In genomic region chr5:23388091-23388490, GRCm38 (mm10) we compare ENCODE assay signal across 21 mouse cellular contexts. TPM values are rescaled to one million over a fixed set of nuclear protein-coding genes. Genes with fewer than 3 reads are reported as not detected.
DNase-seq lines count a peak whose midpoint lies in the region; ATAC-seq and TF ChIP-seq lines count a peak whose summit lies in the region.
"Had no signal": no experiment of that assay in that cellular context is flagged by ENCODE, and none has a peak within 500 bp of the region (broad histone marks: within the 10 kb centered on the region; RNA-seq: fewer than 3 reads in every experiment).

No protein-coding gene starts in this region.

- no peak for TF ChIP-seq CTCF in kidney, postnatal 0 days (IDR thresholded peaks at IDR 0.05; ENCODE audit: low read depth)

- no peak for ATAC-seq in embryonic facial prominence, embryonic 13.5 days (ENCODE audit: insufficient number of reproducible peaks, insufficient read depth, low FRiP score, low TSS enrichment, low read depth)
- ATAC-seq in kidney, postnatal 0 days (replicated peaks; ENCODE audit: low FRiP score, low read depth): no peak
- ATAC-seq: forebrain, embryonic 16.5 days; hindbrain, embryonic 16.5 days; intestine, postnatal 0 days had no signal

- no peak overlapping the region for H3K4me3 ChIP-seq in embryonic facial prominence, embryonic 13.5 days
- no peak overlapping the region for H3K4me3 ChIP-seq in embryonic facial prominence, embryonic 10.5 days
- H3K4me3 ChIP-seq in kidney, postnatal 0 days (replicated peaks; ENCODE audit: low read depth, low read length): no peak overlapping the region
- no peak overlapping the region for H3K4me3 ChIP-seq in myocyte
- H3K4me3 ChIP-seq: embryonic facial prominence, embryonic 15.5 days; forebrain, embryonic 12.5 days; heart, embryonic 13.5 days had no signal

- no peaks in the 10 kb centered on the region for H3K79me2 ChIP-seq in myocyte (ENCODE audit: control insufficient read depth, insufficient read depth)

- WGBS in embryonic facial prominence, embryonic 13.5 days: 33% methylated on average over 3 of the region's 3 CpGs
- 44% methylated on average over 3 of the region's 3 CpGs for WGBS in embryonic facial prominence, embryonic 10.5 days
- 38% methylated on average over 3 of the region's 3 CpGs for WGBS in kidney, postnatal 0 days

- no peaks in the 10 kb centered on the region for H3K27me3 ChIP-seq in embryonic facial prominence, embryonic 13.5 days
- no peaks in the 10 kb centered on the region for H3K27me3 ChIP-seq in embryonic facial prominence, embryonic 10.5 days (replicated peaks; ENCODE audit: low read depth, poor library complexity, severe bottlenecking)
- H3K27me3 ChIP-seq in kidney, postnatal 0 days (ENCODE audit: insufficient read depth, low read length): no peaks in the 10 kb centered on the region
- H3K27me3 ChIP-seq in myocyte (ENCODE audit: control insufficient read depth, insufficient read depth, insufficient read length): no peaks in the 10 kb centered on the region
- H3K27me3 ChIP-seq: embryonic facial prominence, embryonic 15.5 days; forebrain, embryonic 12.5 days; heart, embryonic 13.5 days had no signal

- H3K9me3 ChIP-seq in embryonic facial prominence, embryonic 13.5 days: no peaks in the 10 kb centered on the region
- no peaks in the 10 kb centered on the region for H3K9me3 ChIP-seq in embryonic facial prominence, embryonic 10.5 days
- no peaks in the 10 kb centered on the region for H3K9me3 ChIP-seq in kidney, postnatal 0 days (replicated peaks; ENCODE audit: low read length)
- H3K9me3 ChIP-seq: embryonic facial prominence, embryonic 15.5 days; forebrain, embryonic 12.5 days; heart, embryonic 13.5 days had no signal

- H3K4me1 ChIP-seq in embryonic facial prominence, embryonic 13.5 days: peaks cover 23% of the 10 kb centered on the region
- peaks cover 24% of the 10 kb centered on the region for H3K4me1 ChIP-seq in embryonic facial prominence, embryonic 10.5 days
- no peaks in the 10 kb centered on the region for H3K4me1 ChIP-seq in kidney, postnatal 0 days (replicated peaks; ENCODE audit: insufficient read depth, low read length)

- H3K9ac ChIP-seq in embryonic facial prominence, embryonic 13.5 days: no peak overlapping the region
- H3K9ac ChIP-seq in kidney, postnatal 0 days (ENCODE audit: low read depth, low read length): no peak overlapping the region
- H3K9ac ChIP-seq: embryonic facial prominence, embryonic 15.5 days; forebrain, embryonic 12.5 days; heart, embryonic 13.5 days had no signal

- no peak overlapping the region for H3ac ChIP-seq in myocyte (ENCODE audit: control insufficient read depth, insufficient read length)

- no peaks in the 10 kb centered on the region for H3K36me3 ChIP-seq in embryonic facial prominence, embryonic 13.5 days
- H3K36me3 ChIP-seq in embryonic facial prominence, embryonic 10.5 days (replicated peaks): no peaks in the 10 kb centered on the region
- H3K36me3 ChIP-seq in kidney, postnatal 0 days (ENCODE audit: insufficient read depth, low read length): no peaks in the 10 kb centered on the region
- no peaks in the 10 kb centered on the region for H3K36me3 ChIP-seq in myocyte (ENCODE audit: control insufficient read depth, insufficient read depth)
- H3K36me3 ChIP-seq: embryonic facial prominence, embryonic 15.5 days; forebrain, embryonic 12.5 days; heart, embryonic 13.5 days had no signal

- H3K27ac ChIP-seq in embryonic facial prominence, embryonic 13.5 days: peak overlapping the region; percentile 11; the same call in 1 of the 2 replicates
- no peak overlapping the region for H3K27ac ChIP-seq in embryonic facial prominence, embryonic 10.5 days (replicated peaks)
- H3K27ac ChIP-seq in kidney, postnatal 0 days: no peak overlapping the region; the same call in 1 of the 2 replicates
- H3K27ac ChIP-seq: forebrain, embryonic 12.5 days; heart, embryonic 13.5 days had no signal

- no peak for TF ChIP-seq POLR2A in myocyte (IDR thresholded peaks at IDR 0.05; ENCODE audit: insufficient read length, low read depth)

- H3K4me2 ChIP-seq in embryonic facial prominence, embryonic 13.5 days: no peak overlapping the region
- H3K4me2 ChIP-seq in kidney, postnatal 0 days (ENCODE audit: low read length): no peak overlapping the region
- H3K4me2 ChIP-seq in myocyte (ENCODE audit: low read depth): peak overlapping the region; percentile 67
- H3K4me2 ChIP-seq: embryonic facial prominence, embryonic 15.5 days; forebrain, embryonic 12.5 days had no signal

- no peak for DNase-seq in embryonic facial prominence, embryonic 10.5 days (ENCODE audit: low spot score)
- peak; percentile 53 for DNase-seq in kidney, postnatal 0 days (ENCODE audit: low spot score)
- DNase-seq in kidney, postnatal 10 days: no peak
- DNase-seq in Muller cell, postnatal 12 days (ENCODE audit: inconsistent ontology term): peak; percentile 86
- no peak for DNase-seq in embryo, embryonic 9.5 days (ENCODE audit: extremely low spot score)
- DNase-seq in urinary bladder, adult 18-20 months (ENCODE audit: low spot score in 2 of 2): no peak
- DNase-seq: adrenal gland, adult 2 months; adrenal gland, postnatal 25 days; cerebellum, adult 11 months; cerebellum, adult 8-10 months; cerebellum, postnatal 14 days; gastrocnemius, postnatal 36 days; heart, postnatal 36 days had no signal

TF ChIP-seq in myocyte, 11 proteins besides CTCF, POLR2A, EP300 and RAD21:
- no peak for TF ChIP-seq MYOG (IDR thresholded peaks at IDR 0.05; ENCODE audit: control insufficient read depth in 1 of 3, insufficient read depth in 1 of 3, insufficient read length in 2 of 3, low read depth in 2 of 3)
- no peak for TF ChIP-seq E2F4 (IDR thresholded peaks at IDR 0.05; ENCODE audit: insufficient read depth)
- no peak for TF ChIP-seq REST (IDR thresholded peaks at IDR 0.05; ENCODE audit: insufficient read depth, insufficient read length)
- TF ChIP-seq CEBPB (IDR thresholded peaks at IDR 0.05; ENCODE audit: insufficient read depth, poor library complexity, severe bottlenecking): no peak
- TF ChIP-seq TCF3 (IDR thresholded peaks at IDR 0.05; ENCODE audit: insufficient read length, low read depth): no peak
- no peak for TF ChIP-seq MYOD1 (IDR thresholded peaks at IDR 0.05; ENCODE audit: control insufficient read depth in 1 of 3, insufficient read length in 2 of 3, low read depth in 2 of 3)
- TF ChIP-seq POLR2AphosphoS2 (IDR thresholded peaks at IDR 0.05; ENCODE audit: insufficient read length, low read depth): no peak
- TF ChIP-seq SRF (IDR thresholded peaks at IDR 0.05; ENCODE audit: control insufficient read depth, insufficient read length, low read depth): no peak
- TF ChIP-seq TCF12 (IDR thresholded peaks at IDR 0.05; ENCODE audit: insufficient read depth, poor library complexity, severe bottlenecking): no peak
- no peak for TF ChIP-seq USF1 (IDR thresholded peaks at IDR 0.05; ENCODE audit: low read depth)
- no peak for TF ChIP-seq MAX (IDR thresholded peaks at IDR 0.05; ENCODE audit: low read depth)

RNA-seq across cellular contexts. Expression of gene Kmt2e, which starts 46.1 kb away (rescaled TPM):
- 123 and 126 TPM in 2 replicates for polyA plus RNA-seq in embryonic facial prominence, embryonic 13.5 days (2015; fragmentation: Nextera tagmentation; extraction: Ambion mirVana)
- 86.7 TPM in 2 replicates for polyA plus RNA-seq in embryonic facial prominence, embryonic 10.5 days (2016; fragmentation: Nextera tagmentation; extraction: Ambion mirVana)
- 76.8 and 85.9 TPM in 2 replicates for polyA plus RNA-seq in kidney, postnatal 0 days (2015; fragmentation: Nextera tagmentation; extraction: Ambion mirVana)
- 9.0 TPM for polyA plus RNA-seq in myocyte (2012; fragmentation: generic; extraction: Trizol)

Comparison
In these comparisons a context has a peak if more than half of its experiments do, and no peak if none do; other contexts are left out.
1. DNase-seq: peak in kidney, postnatal 0 days (single experiment) and Muller cell, postnatal 12 days (single experiment); none in embryonic facial prominence, embryonic 10.5 days (single experiment), kidney, postnatal 10 days (single experiment), embryo, embryonic 9.5 days (single experiment) and urinary bladder, adult 18-20 months (0 of 2).